Mouse (Mus musculus): Measurements from ENCODE around the gene Pax8. TPM values are rescaled to one million over a fixed set of nuclear protein-coding genes. Genes with fewer than 3 reads are reported as not detected.

Pax8 gene
- polyA plus RNA-seq, 1 experiment from 2014 or later = 4.7 TPM

GRCm38 (mm10) chr2:24407701-24408485 is 67.5 kb downstream of the Pax8 start:
- H3K27ac ChIP-seq (replicated peaks) = no peak overlapping the region

DNA sequence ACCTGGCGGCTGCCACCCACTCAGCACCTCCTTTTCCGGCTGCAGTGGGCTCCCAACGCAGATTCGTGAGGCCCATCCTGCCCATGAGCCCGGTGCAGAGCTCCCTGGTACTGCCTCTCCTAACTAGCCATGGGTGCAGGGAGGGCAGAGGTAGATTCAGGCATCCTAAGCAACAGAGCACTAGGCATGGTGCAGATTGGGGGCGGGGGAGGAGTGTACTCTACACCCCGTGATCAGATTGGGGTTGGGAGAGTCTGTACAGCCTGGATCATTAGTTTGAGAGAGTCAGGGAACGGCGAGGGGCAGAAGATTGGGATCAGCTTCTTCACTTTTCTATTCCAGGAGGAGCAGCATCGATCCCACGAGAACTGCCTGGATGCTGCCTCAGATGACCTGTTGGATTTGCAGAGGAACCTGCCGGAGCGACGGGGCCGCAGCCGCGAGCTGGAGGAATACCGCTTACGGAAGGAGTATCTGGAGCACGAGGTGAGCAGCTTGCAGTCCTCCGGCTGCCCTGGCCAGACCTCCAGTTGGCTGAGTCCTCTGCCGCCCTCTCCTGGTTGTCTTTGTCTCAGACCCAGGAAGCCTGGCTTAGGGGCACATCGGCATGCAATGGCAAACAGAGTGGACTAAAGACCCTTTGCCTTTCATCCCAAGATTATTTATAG is 69.9 kb downstream of the Pax8 start:
- no peaks in the 10 kb centered on the region for H3K9me3 ChIP-seq
- WGBS = 13% methylated on average over 23 of the region's 23 CpGs
- peak overlapping the region; percentile 45 for H3K9ac ChIP-seq (replicated peaks)
- H3K4me3 ChIP-seq = peak overlapping the region; percentile 15
- peak; percentile 74 for ATAC-seq (ENCODE audit: low FRiP score, low read depth)
- H3K4me1 ChIP-seq = peaks cover 15% of the 10 kb centered on the region
- H3K36me3 ChIP-seq = no peaks in the 10 kb centered on the region
- no peak overlapping the region for H3K27ac ChIP-seq (replicated peaks)
- H3K4me2 ChIP-seq (replicated peaks) = peak overlapping the region; percentile 50
- H3K27me3 ChIP-seq = peaks cover 26% of the 10 kb centered on the region

More at GRCm38 (mm10) chr2:24407701-24408485, 67.5 kb downstream of the Pax8 start:
- no peak for ATAC-seq (ENCODE audit: low FRiP score, low read depth)
- H3K27me3 ChIP-seq = peaks cover 30% of the 10 kb centered on the region
- H3K4me2 ChIP-seq (replicated peaks) = no peak overlapping the region
- H3K4me1 ChIP-seq = peaks cover 15% of the 10 kb centered on the region
- WGBS = 18% methylated on average over 4 of the region's 4 CpGs
- H3K9me3 ChIP-seq = no peaks in the 10 kb centered on the region
- no peak overlapping the region for H3K9ac ChIP-seq (replicated peaks)
- H3K36me3 ChIP-seq = no peaks in the 10 kb centered on the region
- no peak overlapping the region for H3K4me3 ChIP-seq

GRCm38 (mm10) chr2:24400711-24401110 is 74.7 kb downstream of the Pax8 start:
- Histone ChIP-seq H3K27me3 (peaks cover 18% of the 10 kb centered on the region), H3K36me3 (no peaks in the 10 kb centered on the region), H3K9me3 (no peaks in the 10 kb centered on the region), H3K27ac (replicated peaks) (no peak overlapping the region), H3K4me3 (no peak overlapping the region), H3K9ac (replicated peaks) (no peak overlapping the region), H3K4me2 (replicated peaks) (no peak overlapping the region), H3K4me1 (peaks cover 6% of the 10 kb centered on the region)
- no peak for ATAC-seq (ENCODE audit: low FRiP score, low read depth)
- WGBS = 89% methylated on average over 3 of the region's 3 CpGs

DNA sequence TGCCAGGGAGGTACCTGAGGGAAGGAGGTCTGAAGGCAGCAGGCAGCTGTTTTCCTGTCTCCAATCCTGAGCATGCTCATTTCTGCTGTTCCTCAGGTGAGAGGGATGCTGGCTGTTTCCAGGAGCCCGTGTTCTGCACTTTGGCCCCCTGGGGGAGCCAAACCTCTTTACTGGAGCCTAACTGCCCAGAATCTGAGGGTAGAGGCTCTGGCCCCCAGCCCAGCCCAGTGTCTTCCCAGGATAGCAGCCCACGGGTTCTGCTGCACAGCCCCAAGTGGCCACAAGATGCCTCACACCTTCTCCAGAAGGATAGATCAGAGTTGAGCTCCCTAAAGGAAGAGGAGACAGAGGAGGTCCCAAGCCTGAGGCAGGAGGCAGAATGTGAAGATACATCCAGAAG is 78.3 kb downstream of the Pax8 start:
- no peak for ATAC-seq (ENCODE audit: low FRiP score, low read depth)
- Histone ChIP-seq H3K9me3 (no peaks in the 10 kb centered on the region), H3K9ac (replicated peaks) (no peak overlapping the region), H3K4me3 (no peak overlapping the region), H3K27me3 (no peaks in the 10 kb centered on the region), H3K4me1 (no peaks in the 10 kb centered on the region), H3K4me2 (replicated peaks) (no peak overlapping the region), H3K36me3 (no peaks in the 10 kb centered on the region), H3K27ac (replicated peaks) (no peak overlapping the region)
- 22% methylated on average over 2 of the region's 2 CpGs for WGBS

DNA sequence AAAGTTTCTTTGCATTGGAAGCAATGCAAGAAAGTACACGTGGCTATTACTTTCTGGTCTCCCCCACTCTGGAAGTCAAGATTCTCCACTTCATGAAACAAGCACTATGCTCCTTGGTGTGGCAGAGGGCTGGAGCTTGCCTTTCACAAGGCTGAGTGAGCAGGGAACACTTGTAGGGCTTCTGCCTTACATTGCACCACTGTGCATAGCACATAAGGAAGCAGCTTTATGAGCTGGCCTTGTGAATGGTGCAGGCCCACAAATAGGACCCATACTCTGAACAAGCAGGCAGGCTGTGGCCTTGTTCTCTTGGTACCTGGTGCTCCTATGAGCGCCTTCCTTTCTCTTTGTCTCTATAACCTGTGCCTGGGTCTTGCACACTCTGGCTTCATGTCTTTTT is 82.1 kb downstream of the Pax8 start:
- Histone ChIP-seq H3K27me3 (no peaks in the 10 kb centered on the region), H3K4me1 (no peaks in the 10 kb centered on the region), H3K36me3 (no peaks in the 10 kb centered on the region), H3K27ac (replicated peaks) (no peak overlapping the region), H3K9ac (replicated peaks) (no peak overlapping the region), H3K9me3 (no peaks in the 10 kb centered on the region), H3K4me3 (no peak overlapping the region), H3K4me2 (replicated peaks) (no peak overlapping the region)
- WGBS = 85% methylated on average over 2 of the region's 2 CpGs
- ATAC-seq (ENCODE audit: low FRiP score, low read depth) = no peak

DNA sequence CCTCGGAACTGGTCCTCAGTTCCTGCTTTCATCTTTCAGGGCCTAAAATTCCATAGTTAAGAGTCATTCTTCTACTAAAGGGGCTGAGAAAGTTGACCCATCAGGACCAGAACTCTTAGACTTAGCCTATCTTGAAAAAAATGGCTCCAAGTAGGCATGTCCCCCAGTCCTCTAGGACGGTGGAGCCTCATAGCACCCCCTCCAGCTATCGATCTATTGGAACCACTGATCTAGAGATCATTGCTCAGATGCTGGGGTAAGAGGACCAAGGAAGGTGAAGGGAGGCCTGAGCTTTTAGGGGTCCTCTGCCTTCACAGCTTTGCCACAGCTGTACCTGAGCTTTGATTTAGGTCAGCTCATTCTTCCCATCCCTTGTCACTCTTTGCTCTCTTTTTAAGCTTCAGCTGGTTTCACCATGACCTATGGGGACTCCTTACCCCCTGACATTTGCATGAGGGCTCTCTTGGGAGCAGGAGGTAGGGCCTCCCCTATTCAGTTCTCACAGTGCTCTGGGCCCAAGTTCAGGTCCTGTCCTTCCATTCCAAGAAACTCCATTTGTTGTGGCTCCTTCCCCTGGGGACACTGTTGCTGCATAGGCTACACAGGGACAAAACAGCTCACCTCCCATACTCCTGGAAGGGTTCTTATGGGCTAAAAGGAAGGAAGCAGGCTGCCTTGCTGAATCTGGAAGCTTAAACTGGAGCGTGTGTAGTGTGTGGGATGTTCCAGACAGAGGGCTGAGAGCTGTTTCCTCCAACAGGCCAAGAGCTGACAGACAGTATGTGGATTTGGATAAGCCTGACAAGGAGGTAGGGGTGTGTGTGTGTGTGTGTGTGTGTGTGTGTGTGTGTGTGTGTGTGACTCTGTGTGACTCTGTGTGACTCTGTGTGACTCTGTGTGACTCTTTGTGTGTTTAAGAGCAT is 87.8 kb downstream of the Pax8 start:
- Histone ChIP-seq H3K27ac (replicated peaks) (no peak overlapping the region), H3K9me3 (no peaks in the 10 kb centered on the region), H3K4me3 (no peak overlapping the region), H3K36me3 (no peaks in the 10 kb centered on the region), H3K9ac (replicated peaks) (no peak overlapping the region), H3K4me2 (replicated peaks) (no peak overlapping the region), H3K27me3 (no peaks in the 10 kb centered on the region), H3K4me1 (no peaks in the 10 kb centered on the region)
- WGBS = 92% methylated on average over 4 of the region's 4 CpGs
- no peak for ATAC-seq (ENCODE audit: low FRiP score, low read depth)

DNA sequence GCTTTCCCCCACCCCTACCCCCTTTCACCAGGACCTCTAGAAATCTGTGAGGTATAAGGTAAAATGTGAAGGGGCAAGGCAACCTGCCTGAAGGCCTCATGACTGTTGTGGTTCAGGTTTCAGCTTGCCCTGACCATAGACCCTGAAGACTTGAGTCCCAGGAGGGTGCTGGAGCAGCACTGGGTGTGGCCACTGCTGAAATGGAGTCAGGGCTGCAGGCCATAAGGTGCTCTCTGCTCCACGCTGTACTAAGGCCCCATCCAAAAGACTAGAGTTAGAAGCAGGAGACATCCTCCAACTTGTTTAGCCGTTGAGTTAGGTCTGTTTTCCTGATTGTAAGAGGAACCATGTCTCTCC is 88.5 kb downstream of the Pax8 start:
- 85% methylated on average over 2 of the region's 2 CpGs for WGBS
- H3K36me3 ChIP-seq = no peaks in the 10 kb centered on the region
- H3K4me1 ChIP-seq = no peaks in the 10 kb centered on the region
- no peak overlapping the region for H3K4me2 ChIP-seq (replicated peaks)
- no peaks in the 10 kb centered on the region for H3K9me3 ChIP-seq
- no peak overlapping the region for H3K9ac ChIP-seq (replicated peaks)
- no peaks in the 10 kb centered on the region for H3K27me3 ChIP-seq
- ATAC-seq (ENCODE audit: low FRiP score, low read depth) = no peak
- H3K27ac ChIP-seq (replicated peaks) = no peak overlapping the region
- H3K4me3 ChIP-seq = no peak overlapping the region

- no peaks in the 10 kb centered on the region for H3K36me3 ChIP-seq
These were observed 89.0 kb downstream of the Pax8 start for GRCm38 (mm10) chr2:24386158-24386963.

GRCm38 (mm10) chr2:24385111-24385961 is 90.1 kb downstream of the Pax8 start:
- 83% methylated on average over 14 of the region's 14 CpGs for WGBS
- H3K9me3 ChIP-seq = no peaks in the 10 kb centered on the region
- no peak overlapping the region for H3K4me2 ChIP-seq (replicated peaks)
- no peaks in the 10 kb centered on the region for H3K36me3 ChIP-seq
- no peaks in the 10 kb centered on the region for H3K27me3 ChIP-seq
- ATAC-seq (ENCODE audit: low FRiP score, low read depth) = no peak
- H3K9ac ChIP-seq (replicated peaks) = no peak overlapping the region
- no peak overlapping the region for H3K4me3 ChIP-seq
- no peaks in the 10 kb centered on the region for H3K4me1 ChIP-seq
- H3K27ac ChIP-seq (replicated peaks) = no peak overlapping the region

More at GRCm38 (mm10) chr2:24386158-24386963, 89.0 kb downstream of the Pax8 start:
- Histone ChIP-seq H3K4me3 (no peak overlapping the region), H3K9me3 (no peaks in the 10 kb centered on the region), H3K9ac (replicated peaks) (no peak overlapping the region), H3K27ac (replicated peaks) (no peak overlapping the region), H3K4me2 (replicated peaks) (no peak overlapping the region), H3K4me1 (no peaks in the 10 kb centered on the region), H3K27me3 (no peaks in the 10 kb centered on the region)
- 93% methylated on average over 21 of the region's 21 CpGs for WGBS
- no peak for ATAC-seq (ENCODE audit: low FRiP score, low read depth)

DNA sequence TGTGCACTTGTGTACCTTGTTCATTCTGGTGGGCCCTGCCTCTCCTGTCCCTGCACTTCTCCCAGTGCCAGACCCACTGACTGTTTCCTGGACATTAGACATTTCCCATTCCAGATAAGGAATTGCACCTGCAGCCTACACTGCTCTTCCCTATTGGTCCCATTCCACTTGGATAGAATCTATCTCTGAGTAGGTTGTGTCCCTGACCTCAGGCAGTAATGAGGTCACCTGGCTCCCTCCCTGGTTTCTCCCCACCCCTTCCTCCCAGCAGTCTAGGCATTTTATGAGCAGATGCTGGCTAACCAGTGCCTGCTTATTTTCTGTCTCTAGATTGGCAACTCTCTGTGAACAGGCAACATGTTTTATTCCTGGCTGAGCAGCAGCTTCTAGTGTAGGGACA is 91.0 kb downstream of the Pax8 start:
- Histone ChIP-seq H3K27ac (replicated peaks) (no peak overlapping the region), H3K4me1 (no peaks in the 10 kb centered on the region), H3K27me3 (no peaks in the 10 kb centered on the region), H3K9me3 (no peaks in the 10 kb centered on the region), H3K9ac (replicated peaks) (no peak overlapping the region), H3K36me3 (no peaks in the 10 kb centered on the region), H3K4me2 (replicated peaks) (no peak overlapping the region), H3K4me3 (no peak overlapping the region)
- ATAC-seq (ENCODE audit: low FRiP score, low read depth) = no peak

GRCm38 (mm10) chr2:24383636-24384035 is 91.8 kb downstream of the Pax8 start:
- WGBS = 83% methylated on average over 3 of the region's 3 CpGs
- Histone ChIP-seq H3K27me3 (no peaks in the 10 kb centered on the region), H3K4me3 (no peak overlapping the region), H3K27ac (replicated peaks) (no peak overlapping the region), H3K4me1 (no peaks in the 10 kb centered on the region), H3K9ac (replicated peaks) (no peak overlapping the region), H3K9me3 (no peaks in the 10 kb centered on the region), H3K4me2 (replicated peaks) (no peak overlapping the region), H3K36me3 (no peaks in the 10 kb centered on the region)
- ATAC-seq (ENCODE audit: low FRiP score, low read depth) = no peak

All from midbrain, embryonic 12.5 days (tissue).